Mouse (Mus musculus) stomach, embryonic 16.5 days (tissue): ENCODE data around the gene Fnip2. TPM values are rescaled to one million over a fixed set of nuclear protein-coding genes. Genes with fewer than 3 reads are reported as not detected.

Experiments used
- ATAC-seq: fragments of 200-750 bp; cut with Nextera tagmentation; 2 replicates; pipeline ENCODE4 v1.8.0; 2017; ENCODE audit warnings: moderate number of reproducible peaks, moderate TSS enrichment; ENCODE audit not compliant: insufficient read depth, low FRiP score
- H3K27ac ChIP-seq: fragments of 300-500 bp; sonication (generic); 2 replicates; pipeline ENCODE4 v1.5.1; 2014; ENCODE audit warnings: low read length
- H3K27me3 ChIP-seq: fragments of 300-500 bp; sonication (generic); 2 replicates; pipeline ENCODE4 v1.6.1; 2014; ENCODE audit warnings: low read length, control low read depth, mixed read lengths; ENCODE audit not compliant: control insufficient read depth, insufficient read depth
- H3K36me3 ChIP-seq: fragments of 300-500 bp; sonication (generic); 2 replicates; pipeline ENCODE4 v1.6.1; 2014; ENCODE audit warnings: low read length; ENCODE audit not compliant: control insufficient read depth, insufficient read depth
- H3K4me1 ChIP-seq: fragments of 300-500 bp; sonication (generic); 2 replicates; pipeline ENCODE4 v1.6.1; 2014; ENCODE audit warnings: low read length, control low read depth, mixed read lengths; ENCODE audit not compliant: control insufficient read depth, insufficient read depth
- H3K4me2 ChIP-seq: fragments of 300-500 bp; sonication (generic); 2 replicates; pipeline ENCODE4 v1.6.1; 2014; ENCODE audit warnings: low read depth, low read length, mixed read lengths
- H3K4me3 ChIP-seq: fragments of 300-500 bp; sonication (generic); replicated peaks from 2 replicates; pipeline ENCODE4 v1.5.1; 2014; ENCODE audit warnings: mild to moderate bottlenecking, low read length
- H3K9ac ChIP-seq: fragments of 300-500 bp; sonication (generic); 2 replicates; pipeline ENCODE4 v1.6.1; 2014; ENCODE audit warnings: low read length
- H3K9me3 ChIP-seq: fragments of 300-500 bp; sonication (generic); replicated peaks from 2 replicates; pipeline ENCODE4 v1.6.1; 2016; ENCODE audit warnings: low read length, control low read depth; ENCODE audit not compliant: control insufficient read depth
- WGBS: fragments of 180-500 bp; shearing (Covaris S2); extraction: QIAGEN DNeasy Blood & Tissue Kit; methylation state at CpG from one replicate; pipeline ENCODE4 v1.1.7; 2014; 5-methylcytosine and 5-hydroxymethylcytosine counted together
- polyA plus RNA-seq: library from polyadenylated mRNA; unstranded; fragments of >200 nt; fragmentation: Nextera tagmentation; extraction: Ambion mirVana; gene quantifications from 2 replicates; pipeline ENCODE4 v1.2.1, GENCODE M21; 2015

Fnip2 gene
- polyA plus RNA-seq, 1 experiment from 2014 or later, result 3.8 TPM

GRCm38 (mm10) chr3:79410629-79410995, 157.0 kb downstream of the Fnip2 start:
- no peak for ATAC-seq
- no peaks in the 10 kb centered on the region for H3K36me3 ChIP-seq
- H3K27ac ChIP-seq, result no peak overlapping the region
- H3K4me3 ChIP-seq, result no peak overlapping the region
- no peak overlapping the region for H3K9ac ChIP-seq
- WGBS, result 51% methylated on average over 5 of the region's 5 CpGs
- H3K9me3 ChIP-seq, result no peaks in the 10 kb centered on the region
- no peaks in the 10 kb centered on the region for H3K4me1 ChIP-seq
- H3K4me2 ChIP-seq, result no peak overlapping the region
- H3K27me3 ChIP-seq, result no peaks in the 10 kb centered on the region

- Histone ChIP-seq H3K4me2 (no peak overlapping the region), H3K9me3 (no peaks in the 10 kb centered on the region), H3K9ac (no peak overlapping the region), H3K27me3 (no peaks in the 10 kb centered on the region), H3K36me3 (no peaks in the 10 kb centered on the region), H3K4me3 (no peak overlapping the region), H3K27ac (no peak overlapping the region), H3K4me1 (no peaks in the 10 kb centered on the region)
- no peak for ATAC-seq
- WGBS, result 27% methylated on average over 10 of the region's 10 CpGs
These were observed 157.5 kb downstream of the Fnip2 start for GRCm38 (mm10) chr3:79409927-79410628.

DNA sequence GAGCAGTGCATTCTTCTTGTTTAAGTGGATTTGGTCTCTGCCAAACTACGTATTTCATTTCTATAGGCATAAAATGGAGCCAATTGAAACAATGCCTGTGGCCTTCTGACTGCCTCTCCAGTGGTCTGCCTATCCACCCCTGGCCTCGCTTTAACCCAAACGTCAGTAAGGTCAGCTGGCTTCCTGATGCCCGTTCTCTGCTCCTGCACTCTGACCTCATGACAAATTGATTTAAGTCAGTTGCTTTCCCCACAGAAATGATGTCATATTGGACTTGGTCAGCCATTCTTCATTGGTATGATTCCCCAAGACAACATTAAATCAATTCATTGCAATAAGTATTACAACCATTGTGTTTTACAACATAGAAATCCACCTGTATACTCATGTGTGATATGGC, 159.1 kb downstream of the Fnip2 start:
- 42% methylated on average over 4 of the region's 4 CpGs for WGBS
- Histone ChIP-seq H3K27me3 (no peaks in the 10 kb centered on the region), H3K4me1 (no peaks in the 10 kb centered on the region), H3K9ac (no peak overlapping the region), H3K36me3 (no peaks in the 10 kb centered on the region), H3K27ac (no peak overlapping the region), H3K9me3 (no peaks in the 10 kb centered on the region), H3K4me2 (no peak overlapping the region), H3K4me3 (no peak overlapping the region)
- no peak for ATAC-seq

Other genes with a start within 250 kb of the Fnip2 start
- not detected in 2 replicates for gene Gm17359, start 231.1 kb downstream of the Fnip2 start, polyA plus RNA-seq
- 134 and 150 TPM in 2 replicates for gene Ppid, start 23.5 kb upstream of the Fnip2 start, polyA plus RNA-seq
- gene 4930579G24Rik, start 61.3 kb upstream of the Fnip2 start, polyA plus RNA-seq, result 25.6 and 27.1 TPM in 2 replicates
- gene Etfdh, start 61.7 kb upstream of the Fnip2 start, polyA plus RNA-seq, result 74.8 TPM in 2 replicates
- not detected in 2 replicates for gene Rxfp1, start 170.1 kb upstream of the Fnip2 start, polyA plus RNA-seq